Mouse (Mus musculus) forebrain, embryonic 10.5 days (tissue): Measurements from ENCODE around the gene Nav2. TPM values are rescaled to one million over a fixed set of nuclear protein-coding genes. Genes with fewer than 3 reads are reported as not detected.

Experiments used
- DNase-seq: peaks from one replicate; pipeline ENCODE4 v3.0.0-alpha.2; 2017; ENCODE audit warnings: low spot score; ENCODE audit errors: extremely low spot score
- H3K27ac ChIP-seq: fragments of 300-500 bp; sonication (generic); 2 replicates; pipeline ENCODE4 v1.5.1; 2016; ENCODE audit warnings: mild to moderate bottlenecking
- H3K27me3 ChIP-seq: fragments of 300-500 bp; sonication (generic); 2 replicates; pipeline ENCODE4 v1.6.1; 2016; ENCODE audit warnings: mild to moderate bottlenecking; ENCODE audit not compliant: poor library complexity, severe bottlenecking
- H3K36me3 ChIP-seq: fragments of 300-500 bp; sonication (generic); replicated peaks from 2 replicates; pipeline ENCODE4 v1.6.1; 2016; ENCODE audit warnings: mild to moderate bottlenecking, moderate library complexity
- H3K4me1 ChIP-seq: fragments of 300-500 bp; sonication (generic); 2 replicates; pipeline ENCODE4 v1.6.1; 2016
- H3K4me3 ChIP-seq: fragments of 300-500 bp; sonication (generic); 2 replicates; pipeline ENCODE4 v1.5.1; 2016; ENCODE audit warnings: mild to moderate bottlenecking, moderate library complexity
- H3K9me3 ChIP-seq: fragments of 300-500 bp; sonication (generic); 2 replicates; pipeline ENCODE4 v1.6.1; 2016; ENCODE audit warnings: mild to moderate bottlenecking, moderate library complexity
- WGBS: fragments of 180-500 bp; shearing (Covaris S2); methylation state at CpG from one replicate; pipeline ENCODE4 v1.1.7; 2016; 5-methylcytosine and 5-hydroxymethylcytosine counted together
- polyA plus RNA-seq: library from polyadenylated mRNA; unstranded; fragments of >200 nt; fragmentation: Nextera tagmentation; extraction: Ambion mirVana; gene quantifications from 2 replicates; pipeline ENCODE4 v1.2.1, GENCODE M21; 2016

Nav2 gene
- polyA plus RNA-seq, 1 experiment from 2014 or later: 6.1 TPM

DNA sequence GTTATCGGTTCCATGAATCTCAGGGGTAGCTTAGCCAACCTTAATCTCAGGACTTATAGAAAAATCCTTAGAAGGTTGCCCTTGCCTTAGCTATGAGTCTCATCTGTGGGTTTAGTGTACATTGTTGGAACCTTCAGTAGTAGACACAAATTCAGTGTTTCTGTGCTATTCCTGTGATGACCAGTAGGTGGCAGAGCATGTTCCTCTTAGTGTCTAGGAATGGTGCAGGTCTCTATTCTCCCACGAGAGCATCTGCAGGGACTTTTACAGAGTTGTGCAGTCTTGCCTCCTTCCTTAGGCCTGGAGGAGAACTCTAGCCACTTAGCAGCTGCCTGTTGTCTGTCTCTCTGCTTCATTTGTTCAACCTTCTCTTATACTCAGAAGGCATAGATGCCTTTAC is 490.8 kb downstream of the Nav2 start:
- Histone ChIP-seq H3K27me3 (peaks cover 9% of the 10 kb centered on the region; the same call in 1 of the 2 replicates), H3K36me3 (no peaks in the 10 kb centered on the region), H3K4me3 (no peak overlapping the region), H3K4me1 (peaks cover 25% of the 10 kb centered on the region), H3K27ac (no peak overlapping the region), H3K9me3 (no peaks in the 10 kb centered on the region; the same call in 1 of the 2 replicates)
- 50% methylated on average over 2 of the region's 2 CpGs for WGBS
- DNase-seq: peak; percentile 59

DNA sequence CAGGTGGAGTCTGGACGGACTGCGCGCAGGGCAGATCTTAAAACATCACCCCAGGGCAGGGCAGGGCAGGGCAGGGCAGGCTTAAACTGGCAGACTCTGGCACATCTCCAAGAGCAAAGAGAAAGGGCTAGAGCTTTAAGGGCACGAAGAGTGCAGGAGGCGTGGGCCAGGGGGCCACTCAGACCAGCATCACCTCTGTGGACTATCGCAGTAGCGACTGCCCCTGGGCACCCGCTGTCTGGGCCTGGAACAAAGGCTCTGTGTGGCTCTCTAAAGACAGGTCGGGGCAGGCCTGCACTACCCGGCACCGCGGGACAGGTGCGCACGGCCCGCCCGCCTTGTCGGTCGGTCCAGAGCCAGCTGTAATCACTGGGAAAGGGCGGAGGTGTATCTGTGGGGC is 491.9 kb downstream of the Nav2 start:
- 93% methylated on average over 19 of the region's 19 CpGs for WGBS
- Histone ChIP-seq H3K27ac (no peak overlapping the region), H3K9me3 (no peaks in the 10 kb centered on the region), H3K27me3 (peaks cover 9% of the 10 kb centered on the region; the same call in 1 of the 2 replicates), H3K36me3 (no peaks in the 10 kb centered on the region), H3K4me3 (no peak overlapping the region), H3K4me1 (peaks cover 25% of the 10 kb centered on the region)
- no peak for DNase-seq

DNA sequence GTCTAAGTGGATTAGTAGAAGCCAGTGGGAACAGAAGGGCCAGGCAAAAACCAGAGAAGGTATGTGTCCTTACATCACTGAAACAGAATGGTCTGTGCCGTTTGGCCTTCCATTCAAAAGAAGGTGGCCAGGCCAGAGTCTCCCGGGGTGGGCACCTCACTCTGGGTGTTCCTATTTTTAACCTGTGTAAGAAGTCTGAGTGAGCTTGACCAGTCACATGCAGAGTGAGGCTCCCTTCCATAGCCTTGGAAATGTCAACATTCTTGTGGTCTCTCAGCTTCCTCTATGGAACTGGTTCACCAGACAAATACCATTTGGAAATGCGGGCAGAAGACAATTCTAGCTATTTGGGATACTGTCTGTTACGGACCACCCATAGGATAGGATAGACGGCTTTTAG is 494.0 kb downstream of the Nav2 start:
- DNase-seq: no peak
- Histone ChIP-seq H3K4me3 (no peak overlapping the region), H3K27me3 (peaks cover 14% of the 10 kb centered on the region), H3K4me1 (peaks cover 13% of the 10 kb centered on the region), H3K36me3 (no peaks in the 10 kb centered on the region), H3K9me3 (no peaks in the 10 kb centered on the region), H3K27ac (no peak overlapping the region)
- 91% methylated on average over 5 of the region's 5 CpGs for WGBS

DNA sequence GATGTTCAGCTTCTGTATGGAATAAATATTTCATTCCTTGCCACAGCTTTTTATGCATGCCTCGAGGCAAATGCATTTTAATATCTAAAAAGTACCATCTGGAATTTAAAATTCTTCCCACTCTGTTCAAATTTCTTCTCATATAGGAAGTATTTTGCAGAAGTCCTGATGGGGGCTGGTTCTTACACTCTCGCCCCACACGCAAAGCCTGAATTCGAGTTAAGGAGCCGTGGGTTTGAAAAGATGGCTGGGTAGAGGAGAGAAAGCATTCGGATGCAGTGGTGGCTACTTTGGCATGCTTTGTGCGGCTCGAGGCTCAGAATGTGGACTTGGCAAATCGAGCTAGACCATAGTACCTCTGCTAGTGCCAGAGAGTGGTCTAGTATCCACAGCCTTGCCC is 499.2 kb downstream of the Nav2 start:
- Histone ChIP-seq H3K27me3 (peaks cover 12% of the 10 kb centered on the region; the same call in 1 of the 2 replicates), H3K4me3 (no peak overlapping the region), H3K9me3 (peaks cover under 1% of the 10 kb centered on the region; the same call in 1 of the 2 replicates), H3K27ac (no peak overlapping the region), H3K36me3 (no peaks in the 10 kb centered on the region), H3K4me1 (peaks cover 15% of the 10 kb centered on the region)
- WGBS: 92% methylated on average over 9 of the region's 9 CpGs
- DNase-seq: no peak

DNA sequence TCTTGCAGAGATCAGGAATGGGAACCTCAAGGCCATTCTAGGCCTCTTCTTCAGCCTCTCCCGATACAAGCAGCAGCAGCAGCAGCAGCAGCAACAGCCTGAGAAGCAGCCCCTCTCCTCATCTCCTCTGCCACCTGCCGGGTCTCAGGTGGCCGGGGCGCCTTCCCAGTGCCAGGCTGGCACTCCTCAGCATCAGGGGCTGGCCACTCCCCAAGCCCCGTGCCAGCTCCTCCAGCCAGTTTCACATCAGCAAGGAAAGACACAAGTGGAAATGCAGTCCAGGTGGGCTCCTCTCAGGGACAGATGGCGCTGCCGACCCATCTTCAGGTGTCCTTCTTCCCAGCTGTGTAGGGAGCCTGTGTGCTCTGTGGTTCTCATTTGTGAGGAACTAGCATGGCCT is 500.1 kb downstream of the Nav2 start:
- Histone ChIP-seq H3K9me3 (peaks cover 2% of the 10 kb centered on the region; the same call in 1 of the 2 replicates), H3K4me1 (peaks cover 15% of the 10 kb centered on the region), H3K36me3 (no peaks in the 10 kb centered on the region), H3K27me3 (peaks cover 12% of the 10 kb centered on the region; the same call in 1 of the 2 replicates), H3K4me3 (no peak overlapping the region), H3K27ac (no peak overlapping the region)
- 93% methylated on average over 7 of the region's 7 CpGs for WGBS
- DNase-seq: no peak

DNA sequence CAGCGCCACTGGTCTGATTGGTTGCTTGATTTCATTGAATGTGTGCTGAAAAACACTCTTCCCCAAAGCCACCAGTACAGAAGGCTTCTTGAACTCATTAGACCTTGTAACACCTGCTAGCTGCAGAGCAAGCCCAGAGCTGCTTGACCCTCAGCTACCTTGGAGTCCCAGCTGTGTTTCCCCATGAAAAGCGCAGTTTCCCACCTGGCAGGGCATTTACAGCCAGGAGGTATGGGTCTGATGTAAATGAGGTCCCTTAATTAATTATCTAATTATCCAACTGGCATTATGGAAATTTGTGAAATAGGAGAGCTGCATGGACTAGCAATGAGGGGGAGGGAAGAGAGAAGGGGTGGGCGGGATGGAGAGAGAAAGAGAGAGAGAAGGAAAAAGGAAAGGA is 500.7 kb downstream of the Nav2 start:
- Histone ChIP-seq H3K4me1 (peaks cover 15% of the 10 kb centered on the region), H3K27ac (no peak overlapping the region), H3K36me3 (no peaks in the 10 kb centered on the region), H3K27me3 (peaks cover 12% of the 10 kb centered on the region; the same call in 1 of the 2 replicates), H3K4me3 (no peak overlapping the region), H3K9me3 (peaks cover 2% of the 10 kb centered on the region; the same call in 1 of the 2 replicates)
- 80% methylated on average over 3 of the region's 3 CpGs for WGBS
- DNase-seq: no peak

DNA sequence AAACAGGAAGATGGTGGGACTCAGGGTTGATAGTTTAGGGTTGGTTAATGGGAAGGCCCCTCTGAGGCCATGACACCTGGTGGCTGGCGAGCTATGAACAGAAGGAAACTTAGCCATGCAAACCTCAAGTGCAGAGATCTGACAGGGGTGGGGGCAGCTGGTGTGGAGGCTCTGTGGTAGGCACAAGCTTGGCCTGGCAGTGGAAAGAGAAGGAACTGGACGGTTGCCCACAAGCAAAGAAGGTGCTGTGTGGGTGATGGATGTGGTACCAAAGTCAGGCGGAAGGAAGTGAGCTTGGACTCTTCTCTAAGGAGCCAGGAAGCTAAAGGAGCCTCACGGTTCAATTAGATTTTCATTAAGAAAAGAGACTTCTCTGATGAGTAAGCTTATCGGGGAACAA is 501.7 kb downstream of the Nav2 start:
- no peak overlapping the region for H3K4me3 ChIP-seq
- H3K27me3 ChIP-seq: peaks cover 12% of the 10 kb centered on the region; the same call in 1 of the 2 replicates
- 92% methylated on average over 5 of the region's 5 CpGs for WGBS
- DNase-seq: no peak
- H3K4me1 ChIP-seq: peaks cover 15% of the 10 kb centered on the region
- H3K36me3 ChIP-seq: no peaks in the 10 kb centered on the region
- peaks cover 2% of the 10 kb centered on the region; the same call in 1 of the 2 replicates for H3K9me3 ChIP-seq
- H3K27ac ChIP-seq: no peak overlapping the region

DNA sequence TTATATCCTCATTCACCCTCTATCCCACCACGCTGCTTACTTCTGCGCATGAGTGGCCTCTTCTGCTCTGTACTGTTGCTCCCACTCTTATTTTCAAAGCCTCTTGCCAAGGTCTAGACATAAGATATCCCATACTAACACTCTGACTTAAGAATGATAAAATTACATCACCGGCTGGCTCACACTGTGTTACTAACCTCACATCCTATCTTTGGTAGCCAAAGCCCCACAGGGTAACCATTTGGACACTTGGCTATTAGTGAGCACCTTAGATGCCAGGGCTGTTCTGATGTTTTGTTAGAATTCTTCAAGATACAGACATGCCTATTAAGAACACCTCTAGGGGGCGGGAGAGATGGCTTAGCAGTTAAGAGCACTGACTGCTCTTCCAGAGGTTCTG is 502.4 kb downstream of the Nav2 start:
- Histone ChIP-seq H3K27ac (no peak overlapping the region), H3K9me3 (peaks cover 2% of the 10 kb centered on the region; the same call in 1 of the 2 replicates), H3K4me3 (no peak overlapping the region), H3K36me3 (no peaks in the 10 kb centered on the region), H3K27me3 (peaks cover 12% of the 10 kb centered on the region; the same call in 1 of the 2 replicates), H3K4me1 (peaks cover 15% of the 10 kb centered on the region)
- 90% methylated on average over 4 of the region's 4 CpGs for WGBS
- DNase-seq: no peak

DNA sequence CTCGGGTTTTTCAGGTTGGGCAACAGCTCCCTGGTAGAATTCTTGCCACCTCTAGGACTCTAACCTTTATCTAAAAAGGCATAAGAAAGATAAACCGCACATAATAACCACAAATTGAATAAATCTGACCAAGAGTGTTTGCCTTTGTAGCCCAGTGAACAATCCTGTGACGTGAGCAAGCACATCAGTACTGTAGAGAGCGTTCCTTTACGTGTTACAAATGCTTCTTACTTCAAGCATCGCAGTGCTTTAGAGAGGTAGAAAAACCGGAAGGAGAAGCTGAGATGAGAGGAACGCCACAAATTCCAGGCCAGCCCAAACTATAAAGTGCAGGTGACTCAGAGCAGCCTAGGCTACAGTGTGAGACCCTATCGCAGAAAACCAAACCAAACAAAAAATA is 503.3 kb downstream of the Nav2 start:
- DNase-seq: no peak
- Histone ChIP-seq H3K4me1 (peaks cover 15% of the 10 kb centered on the region), H3K9me3 (peaks cover 2% of the 10 kb centered on the region; the same call in 1 of the 2 replicates), H3K27ac (no peak overlapping the region), H3K36me3 (no peaks in the 10 kb centered on the region), H3K4me3 (no peak overlapping the region), H3K27me3 (peaks cover 12% of the 10 kb centered on the region; the same call in 1 of the 2 replicates)
- WGBS: 94% methylated on average over 9 of the region's 9 CpGs

DNA sequence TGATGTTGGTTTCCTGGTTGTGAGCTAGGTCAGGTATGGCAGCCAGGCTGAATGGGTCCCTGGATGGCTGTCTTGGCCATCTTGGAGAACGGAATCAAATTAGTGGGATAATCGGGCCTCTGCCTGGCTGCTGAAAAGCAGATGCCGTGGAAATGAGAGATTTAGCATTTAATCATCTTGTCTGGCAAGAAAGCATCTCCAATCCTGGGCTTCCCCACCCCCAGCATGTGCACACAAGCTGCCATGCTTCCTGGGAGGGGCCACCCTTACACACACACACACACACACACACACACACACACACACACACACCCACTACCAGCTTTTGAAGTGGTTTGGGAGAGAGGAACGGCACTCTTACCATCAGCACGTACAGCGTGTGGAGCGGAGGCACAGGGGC is 506.6 kb downstream of the Nav2 start:
- Histone ChIP-seq H3K4me3 (no peak overlapping the region), H3K27ac (no peak overlapping the region), H3K36me3 (no peaks in the 10 kb centered on the region), H3K4me1 (no peaks in the 10 kb centered on the region), H3K9me3 (peaks cover 2% of the 10 kb centered on the region; the same call in 1 of the 2 replicates), H3K27me3 (no peaks in the 10 kb centered on the region; the same call in 1 of the 2 replicates)
- no peak for DNase-seq
- 94% methylated on average over 7 of the region's 7 CpGs for WGBS

DNA sequence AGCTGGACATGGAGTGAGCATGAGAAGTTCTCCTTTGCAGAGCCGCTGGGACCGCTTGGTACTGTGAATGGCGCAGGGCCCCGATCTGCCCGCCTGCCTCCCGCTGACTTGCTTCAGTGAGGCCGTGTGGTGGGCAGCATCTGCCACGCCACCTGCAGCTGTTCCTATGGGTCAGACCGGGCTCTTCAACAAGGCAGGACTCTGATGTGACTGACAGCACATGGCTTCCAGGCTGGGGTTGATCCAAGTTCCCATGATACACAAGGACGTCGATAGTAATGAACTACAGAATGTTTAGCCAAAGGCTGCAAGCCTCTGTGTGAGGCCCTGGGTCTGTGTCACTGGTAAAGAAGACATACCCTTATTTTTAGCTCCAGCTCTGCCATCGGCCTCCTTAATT is 507.2 kb downstream of the Nav2 start:
- Histone ChIP-seq H3K36me3 (no peaks in the 10 kb centered on the region), H3K27me3 (no peaks in the 10 kb centered on the region), H3K27ac (no peak overlapping the region), H3K9me3 (peaks cover 2% of the 10 kb centered on the region; the same call in 1 of the 2 replicates), H3K4me3 (no peak overlapping the region), H3K4me1 (no peaks in the 10 kb centered on the region)
- 92% methylated on average over 12 of the region's 12 CpGs for WGBS
- no peak for DNase-seq

DNA sequence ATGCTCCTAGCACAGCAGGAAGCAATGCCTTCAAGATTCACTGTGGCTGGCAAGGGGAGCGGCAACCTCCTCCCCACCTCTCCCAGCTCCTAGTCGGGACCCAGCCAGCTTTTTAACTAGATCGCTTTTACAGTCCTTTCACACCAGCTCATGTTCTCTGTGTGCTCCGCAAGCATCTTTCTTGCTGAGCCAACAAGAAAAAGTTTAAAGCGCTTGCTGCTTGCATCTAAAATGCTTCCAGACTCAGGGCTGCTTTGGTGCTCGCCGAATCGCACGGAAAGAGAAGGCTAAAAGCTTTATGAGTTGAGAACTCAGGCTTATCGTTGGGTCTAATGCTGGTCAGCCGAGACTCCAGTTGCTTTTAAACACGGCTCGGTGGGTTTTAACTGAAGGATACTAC is 510.3 kb downstream of the Nav2 start:
- DNase-seq: no peak
- Histone ChIP-seq H3K4me1 (no peaks in the 10 kb centered on the region), H3K9me3 (no peaks in the 10 kb centered on the region), H3K36me3 (no peaks in the 10 kb centered on the region), H3K4me3 (no peak overlapping the region), H3K27me3 (no peaks in the 10 kb centered on the region), H3K27ac (no peak overlapping the region)
- WGBS: 91% methylated on average over 13 of the region's 13 CpGs

DNA sequence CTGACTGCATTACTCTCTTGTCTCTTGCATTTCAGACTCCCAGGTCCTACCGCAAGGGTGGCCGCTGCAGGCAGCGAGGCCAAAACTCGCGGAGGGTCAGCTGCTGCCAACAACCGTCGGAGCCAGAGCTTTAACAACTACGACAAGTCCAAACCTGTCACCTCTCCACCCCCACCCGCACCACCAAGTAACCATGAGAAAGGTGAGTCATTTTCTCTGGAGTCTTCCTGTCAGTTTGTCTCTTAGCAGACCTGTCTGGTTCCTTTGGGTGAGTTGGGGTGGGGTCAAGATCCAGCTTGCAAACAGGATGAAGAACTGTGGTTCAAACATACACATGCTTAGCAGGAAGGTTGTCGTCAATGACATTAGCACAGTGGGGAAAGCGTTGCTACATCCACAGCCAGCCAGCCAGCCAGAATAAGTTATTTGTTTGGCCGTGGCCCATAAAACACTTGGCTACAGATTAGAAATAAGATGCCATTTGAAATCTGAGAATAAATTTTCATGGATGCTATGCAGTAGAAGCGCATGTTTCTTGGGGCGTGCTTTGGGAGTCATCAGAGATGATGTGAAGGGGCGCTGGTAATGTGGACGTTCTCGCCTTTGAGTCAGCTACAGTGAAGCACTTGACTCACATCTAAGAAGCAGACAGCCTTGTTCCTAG is 511.8 kb downstream of the Nav2 start:
- no peaks in the 10 kb centered on the region for H3K27me3 ChIP-seq
- no peak for DNase-seq
- H3K36me3 ChIP-seq: no peaks in the 10 kb centered on the region
- WGBS: 96% methylated on average over 17 of the region's 17 CpGs
- no peak overlapping the region for H3K27ac ChIP-seq
- H3K9me3 ChIP-seq: no peaks in the 10 kb centered on the region
- H3K4me3 ChIP-seq: no peak overlapping the region
- peaks cover 6% of the 10 kb centered on the region for H3K4me1 ChIP-seq
